Mouse (Mus musculus) kidney, postnatal 0 days (tissue): ENCODE measurements around the gene Uba7. TPM values are rescaled to one million over a fixed set of nuclear protein-coding genes. Genes with fewer than 3 reads are reported as not detected.

Experiments used
- ATAC-seq: fragments of 200-750 bp; cut with Nextera tagmentation; replicated peaks from 2 replicates; pipeline ENCODE4 v1.8.0; 2017; ENCODE audit warnings: low read depth, moderate number of reproducible peaks, moderate TSS enrichment, moderate library complexity; ENCODE audit not compliant: low FRiP score
- DNase-seq: peaks from one replicate; pipeline ENCODE4 v3.0.0-alpha.2; 2016; ENCODE audit warnings: low spot score
- H3K27ac ChIP-seq: fragments of 300-500 bp; sonication (generic); 2 replicates; pipeline ENCODE4 v1.5.1; 2014; ENCODE audit warnings: mild to moderate bottlenecking
- H3K27me3 ChIP-seq: fragments of 300-500 bp; sonication (generic); 2 replicates; pipeline ENCODE4 v1.6.1; 2014; ENCODE audit warnings: low read length, mixed read lengths; ENCODE audit not compliant: insufficient read depth
- H3K36me3 ChIP-seq: fragments of 300-500 bp; sonication (generic); 2 replicates; pipeline ENCODE4 v1.6.1; 2014; ENCODE audit warnings: low read length, mixed read lengths; ENCODE audit not compliant: insufficient read depth
- H3K4me1 ChIP-seq: fragments of 300-500 bp; sonication (generic); replicated peaks from 2 replicates; pipeline ENCODE4 v1.6.1; 2014; ENCODE audit warnings: antibody characterized with exemption, low read length, mixed read lengths; ENCODE audit not compliant: insufficient read depth
- H3K4me2 ChIP-seq: fragments of 300-500 bp; sonication (generic); 2 replicates; pipeline ENCODE4 v1.6.1; 2014; ENCODE audit warnings: mild to moderate bottlenecking, low read length, moderate library complexity, mixed read lengths
- H3K4me3 ChIP-seq: fragments of 300-500 bp; sonication (generic); replicated peaks from 2 replicates; pipeline ENCODE4 v1.5.1; 2014; ENCODE audit warnings: low read depth, low read length
- H3K9ac ChIP-seq: fragments of 300-500 bp; sonication (generic); 2 replicates; pipeline ENCODE4 v1.6.1; 2014; ENCODE audit warnings: low read depth, low read length
- H3K9me3 ChIP-seq: fragments of 300-500 bp; sonication (generic); replicated peaks from 2 replicates; pipeline ENCODE4 v1.6.1; 2016; ENCODE audit warnings: low read length, inconsistent platforms, mixed read lengths
- CTCF ChIP-seq: IDR thresholded peaks from 2 replicates; pipeline ENCODE4 v1.5.1; 2016; ENCODE audit warnings: antibody characterized with exemption, low read depth, mild to moderate bottlenecking, moderate library complexity
- WGBS: fragments of 180-500 bp; shearing (Covaris S2); extraction: QIAGEN DNeasy Blood & Tissue Kit; methylation state at CpG from one replicate; pipeline ENCODE4 v1.1.7; 2014; 5-methylcytosine and 5-hydroxymethylcytosine counted together
- polyA plus RNA-seq: library from polyadenylated mRNA; unstranded; fragments of >200 nt; fragmentation: Nextera tagmentation; extraction: Ambion mirVana; gene quantifications from 2 replicates; pipeline ENCODE4 v1.2.1, GENCODE M21; 2015

Uba7 gene
- 33.2 and 41.6 TPM in 2 replicates for polyA plus RNA-seq

DNA sequence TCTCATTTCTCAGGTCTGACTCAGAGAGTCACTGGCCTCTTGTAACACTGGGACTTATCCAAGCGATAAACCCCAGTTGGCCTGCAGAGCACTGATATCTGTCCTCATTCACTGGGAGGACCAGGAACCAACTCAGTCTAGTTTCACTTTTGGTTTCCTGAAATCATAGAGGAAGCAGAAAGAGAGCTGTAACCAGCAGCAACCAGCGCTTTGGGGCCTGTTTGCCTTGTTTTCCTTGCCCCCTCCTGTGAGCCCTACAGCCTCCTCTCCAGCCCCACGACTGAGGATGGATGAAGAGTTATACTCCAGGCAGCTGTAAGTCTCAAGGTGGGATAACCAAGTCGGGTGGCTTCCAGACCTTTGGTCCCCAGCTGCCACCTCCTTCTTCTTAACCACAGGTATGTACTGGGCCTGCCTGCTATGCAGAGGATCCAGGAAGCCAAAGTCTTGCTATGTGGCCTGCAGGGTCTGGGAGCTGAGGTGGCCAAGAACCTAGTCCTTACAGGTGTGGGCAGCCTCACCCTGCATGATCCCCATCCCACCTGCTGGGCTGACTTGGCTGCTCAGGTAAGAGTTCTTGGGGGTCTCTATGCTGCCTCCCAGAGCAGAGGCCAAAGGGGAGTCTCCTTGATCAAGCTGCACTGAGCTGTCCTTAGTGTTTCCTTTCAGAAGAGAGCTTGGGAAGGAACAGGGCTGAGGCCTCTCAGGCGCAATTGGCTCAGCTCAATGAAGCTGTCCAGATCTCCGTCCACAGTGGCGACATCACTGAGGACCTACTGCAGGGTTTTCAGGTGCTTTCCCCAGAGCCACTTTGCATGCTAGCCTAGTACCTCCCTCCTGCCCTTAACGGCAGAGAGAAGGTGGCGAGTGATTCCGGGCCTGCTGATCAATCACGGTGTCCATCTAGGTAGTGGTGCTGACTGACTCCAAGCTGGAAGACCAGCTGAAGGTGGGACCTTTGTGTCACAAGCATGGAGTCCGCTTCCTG, at the start of gene Uba7:
Gene Uba7 (plus strand): TSS at position 107 of the 988 bp plus-strand sequence.
- 61% methylated on average over 12 of the region's 12 CpGs for WGBS
- no peaks in the 10 kb centered on the region for H3K36me3 ChIP-seq
- no peaks in the 10 kb centered on the region for H3K4me1 ChIP-seq
- H3K27me3 ChIP-seq = no peaks in the 10 kb centered on the region
- no peaks in the 10 kb centered on the region for H3K9me3 ChIP-seq
- no peak for TF ChIP-seq CTCF
- peak within 1 kb of the TSS; percentile 54 for H3K4me2 ChIP-seq
- ATAC-seq = peak; percentile 48; the same call in 1 of the 2 replicates
- H3K4me3 ChIP-seq = peak within 1 kb of the TSS; percentile 17
- peak within 1 kb of the TSS; percentile 40; the same call in 1 of the 2 replicates for H3K9ac ChIP-seq
- peak; percentile 79 for DNase-seq
- H3K27ac ChIP-seq = peak within 1 kb of the TSS; percentile 89

DNA sequence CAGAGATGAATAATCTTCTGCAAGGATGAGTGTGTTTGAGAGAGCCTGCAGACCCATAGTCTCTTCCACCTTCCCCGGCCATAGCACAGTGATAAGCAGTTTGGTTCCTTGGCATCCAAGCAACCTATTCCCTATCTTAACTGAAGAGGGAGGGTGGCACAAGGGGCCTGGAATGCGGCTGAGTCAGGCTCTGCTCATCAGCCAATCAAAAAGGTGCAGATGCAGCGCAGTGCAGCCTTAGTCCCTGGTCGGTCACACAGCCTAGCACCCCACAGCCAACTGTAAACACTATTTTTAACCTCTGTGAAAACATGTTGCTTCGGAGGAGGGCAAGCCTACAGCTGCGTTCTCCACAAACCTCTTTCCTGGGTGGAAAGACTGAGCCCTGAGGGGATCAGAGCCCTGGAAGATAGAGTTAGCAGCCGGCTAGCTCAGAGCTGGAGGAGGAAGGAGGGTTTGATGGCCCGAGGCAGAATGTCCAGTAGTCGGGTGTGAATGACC, 48.3 kb upstream of the Uba7 start:
- H3K9ac ChIP-seq = no peak overlapping the region
- no peaks in the 10 kb centered on the region for H3K4me1 ChIP-seq
- ATAC-seq (no peak), DNase-seq (no peak)
- WGBS = 33% methylated on average over 9 of the region's 9 CpGs
- no peaks in the 10 kb centered on the region for H3K27me3 ChIP-seq
- no peaks in the 10 kb centered on the region for H3K36me3 ChIP-seq
- TF ChIP-seq CTCF = no peak
- no peak overlapping the region for H3K4me2 ChIP-seq
- H3K4me3 ChIP-seq = no peak overlapping the region
- no peaks in the 10 kb centered on the region for H3K9me3 ChIP-seq
- no peak overlapping the region for H3K27ac ChIP-seq

DNA sequence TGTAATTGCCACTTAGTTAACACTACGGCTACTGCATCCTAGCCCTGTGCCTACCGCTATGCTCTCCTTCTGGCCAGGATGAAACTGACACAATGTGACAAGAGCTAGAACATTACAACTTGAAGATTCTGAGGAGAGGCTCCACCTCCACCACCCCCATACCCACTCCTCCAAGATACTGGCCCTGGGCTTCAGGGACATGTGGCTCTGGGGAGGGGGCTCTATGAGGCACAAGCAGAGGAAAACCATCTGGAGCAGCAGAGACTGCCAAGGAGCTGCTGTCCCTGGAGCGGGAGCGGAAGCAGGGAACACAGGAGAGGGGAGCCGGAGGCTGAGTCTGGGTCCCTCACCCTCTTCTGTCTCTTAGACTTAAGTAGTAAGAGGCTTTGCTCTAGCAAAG, 47.6 kb upstream of the Uba7 start:
- 71% methylated on average over 5 of the region's 5 CpGs for WGBS

DNA sequence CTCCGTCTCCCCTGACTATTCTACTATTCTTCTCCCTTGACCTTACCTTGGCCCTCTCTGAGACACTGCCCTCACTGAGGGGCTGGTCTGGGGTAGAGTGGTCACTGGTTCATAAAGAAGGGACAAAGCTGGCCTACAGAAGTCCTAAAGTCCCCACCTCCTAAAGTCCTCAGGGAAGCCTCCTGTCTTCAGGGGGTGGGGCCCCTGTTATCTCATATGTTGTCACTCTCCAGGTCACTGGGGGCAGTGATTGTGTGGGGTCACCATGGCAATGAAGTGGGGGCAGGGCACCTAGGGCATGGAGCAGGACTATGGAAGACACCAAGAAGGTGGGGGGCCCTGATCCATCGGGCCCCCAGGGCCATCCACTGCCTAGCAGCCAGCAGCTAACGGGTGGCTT, 47.1 kb upstream of the Uba7 start, which contains the start of gene Actl11:
Gene Actl11 (plus strand): TSS at position 301 of the 400 bp plus-strand sequence.
- no peak for TF ChIP-seq CTCF
- no peaks in the 10 kb centered on the region for H3K27me3 ChIP-seq
- H3K4me1 ChIP-seq = no peaks in the 10 kb centered on the region
- H3K36me3 ChIP-seq = no peaks in the 10 kb centered on the region
- ATAC-seq (no peak), DNase-seq (no peak)
- H3K4me2 ChIP-seq = no peak within 1 kb of the TSS
- 81% methylated on average over 3 of the region's 3 CpGs for WGBS
- no peaks in the 10 kb centered on the region for H3K9me3 ChIP-seq
- H3K27ac ChIP-seq = no peak within 1 kb of the TSS
- no peak within 1 kb of the TSS for H3K9ac ChIP-seq
- no peak within 1 kb of the TSS for H3K4me3 ChIP-seq

More for the DNA sequence above, 47.6 kb upstream of the Uba7 start:
- Histone ChIP-seq H3K4me3 (no peak overlapping the region), H3K27ac (no peak overlapping the region), H3K4me2 (no peak overlapping the region), H3K9me3 (no peaks in the 10 kb centered on the region), H3K36me3 (no peaks in the 10 kb centered on the region), H3K27me3 (no peaks in the 10 kb centered on the region), H3K4me1 (no peaks in the 10 kb centered on the region), H3K9ac (no peak overlapping the region)
- TF ChIP-seq CTCF = no peak
- DNase-seq (no peak), ATAC-seq (no peak)

DNA sequence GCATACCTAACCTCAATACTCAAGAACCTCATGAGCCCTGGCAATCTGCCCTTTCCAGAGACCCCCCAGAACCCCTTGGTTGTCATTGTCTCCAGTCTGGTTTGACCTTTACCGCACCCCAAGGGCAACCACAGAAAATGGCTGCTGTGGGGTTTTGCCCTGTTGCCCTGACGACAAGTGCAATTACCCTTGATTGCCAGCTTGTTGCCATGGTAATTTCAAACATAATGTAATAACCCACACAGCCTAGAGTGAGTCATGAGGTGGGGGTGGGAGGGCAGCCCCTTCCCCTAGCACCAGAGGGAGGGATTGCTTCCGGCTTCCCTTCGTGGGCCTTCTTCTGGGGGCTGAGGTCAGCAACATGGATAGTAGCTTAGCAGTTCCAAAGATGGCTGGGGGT, 43.1 kb upstream of the Uba7 start:
- 0 out of 2 replicates have a peak, but pooled peaks cover 10% of the 10 kb centered on the region for H3K4me1 ChIP-seq
- no peak for TF ChIP-seq CTCF
- H3K4me3 ChIP-seq = no peak overlapping the region
- H3K36me3 ChIP-seq = no peaks in the 10 kb centered on the region
- H3K9me3 ChIP-seq = no peaks in the 10 kb centered on the region
- no peak for DNase-seq
- no peak overlapping the region for H3K9ac ChIP-seq
- no peaks in the 10 kb centered on the region for H3K27me3 ChIP-seq
- no peak overlapping the region for H3K27ac ChIP-seq
- WGBS = 55% methylated on average over 4 of the region's 4 CpGs
- ATAC-seq = no peak
- H3K4me2 ChIP-seq = no peak overlapping the region

DNA sequence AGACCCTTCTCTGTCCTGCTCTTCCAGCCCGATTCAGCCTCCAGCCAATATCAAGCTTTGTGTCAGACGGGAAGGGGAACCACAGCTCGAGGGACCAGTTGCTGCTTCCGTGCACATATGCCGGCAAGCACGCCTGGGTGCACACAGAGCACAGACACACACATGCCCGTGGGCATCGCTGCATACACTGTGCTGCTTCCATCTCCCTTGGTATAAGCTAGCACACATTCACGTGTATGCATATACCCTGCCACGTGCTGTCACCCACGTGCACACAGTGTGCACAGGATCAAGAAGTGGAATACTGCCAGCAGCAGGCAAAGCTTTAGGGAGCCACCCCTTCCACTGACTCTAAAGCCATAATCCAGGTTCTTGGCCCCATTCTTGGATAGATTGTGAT, 41.2 kb upstream of the Uba7 start:
- H3K4me1 ChIP-seq = 0 out of 2 replicates have a peak, but pooled peaks cover 10% of the 10 kb centered on the region
- 75% methylated on average over 11 of the region's 11 CpGs for WGBS
- DNase-seq = no peak
- H3K27me3 ChIP-seq = no peaks in the 10 kb centered on the region
- no peaks in the 10 kb centered on the region for H3K36me3 ChIP-seq
- H3K4me3 ChIP-seq = no peak overlapping the region
- no peak overlapping the region for H3K9ac ChIP-seq
- no peak overlapping the region for H3K27ac ChIP-seq
- H3K4me2 ChIP-seq = no peak overlapping the region
- no peak for ATAC-seq
- H3K9me3 ChIP-seq = no peaks in the 10 kb centered on the region
- no peak for TF ChIP-seq CTCF
